Mouse (Mus musculus) liver, embryonic 14.5 days (tissue): Measurements from ENCODE around the gene Ang4. TPM values are rescaled to one million over a fixed set of nuclear protein-coding genes. Genes with fewer than 3 reads are reported as not detected.
"Not testable (repeated sequence)": the region's sequence is repeated elsewhere in the genome, so short reads cannot be mapped to it uniquely, and the experiment has no call there.

Source experiments
- ATAC-seq: fragments of 200-750 bp; cut with Nextera tagmentation; 2 replicates; pipeline ENCODE4 v1.8.0; 2017; ENCODE audit warnings: moderate number of reproducible peaks, mild to moderate bottlenecking, moderate library complexity; ENCODE audit not compliant: insufficient read depth
- DNase-seq, 3 experiments: peaks; one replicate each; pipeline ENCODE4 v3.0.0-alpha.2; 2012 to 2013; ENCODE audit warnings: low read depth in 3 of 3, low spot score in 3 of 3
- H3K27ac ChIP-seq: fragments of 300-500 bp; sonication (generic); 2 replicates; pipeline ENCODE4 v1.5.1; 2014; ENCODE audit warnings: moderate library complexity, mild to moderate bottlenecking, control low read depth, inconsistent platforms
- H3K27me3 ChIP-seq: fragments of 300-500 bp; sonication (generic); 2 replicates; pipeline ENCODE4 v1.6.1; 2014; ENCODE audit warnings: mild to moderate bottlenecking, low read length, moderate library complexity; ENCODE audit not compliant: control insufficient read depth, insufficient read depth
- H3K36me3 ChIP-seq: fragments of 300-500 bp; sonication (generic); replicated peaks from 2 replicates; pipeline ENCODE4 v1.6.1; 2014; ENCODE audit warnings: low read depth; ENCODE audit not compliant: control insufficient read depth, insufficient read depth
- H3K4me1 ChIP-seq, 2 experiments: fragments of 200-500 bp in 1 of 2; fragments of 300-500 bp in 1 of 2; sonication (generic) in 1 of 2; replicated peaks; 2 replicates each; pipeline ENCODE4 v1.6.1; 2012 to 2014; ENCODE audit warnings: antibody characterized with exemption in 1 of 2, inconsistent platforms in 1 of 2, low read length in 1 of 2; ENCODE audit not compliant: control insufficient read depth in 2 of 2, insufficient read depth in 2 of 2
- H3K4me2 ChIP-seq: fragments of 300-500 bp; sonication (generic); 2 replicates; pipeline ENCODE4 v1.6.1; 2014; ENCODE audit warnings: low read depth, mild to moderate bottlenecking, control low read depth, moderate library complexity
- H3K4me3 ChIP-seq, 2 experiments: fragments of 200-500 bp in 1 of 2; fragments of 300-500 bp in 1 of 2; sonication (generic) in 1 of 2; 2 replicates each; pipeline ENCODE4 v1.5.1; 2012 to 2014; ENCODE audit warnings: low read depth in 2 of 2, low read length in 2 of 2, mild to moderate bottlenecking in 2 of 2, control low read depth in 1 of 2, inconsistent platforms in 1 of 2, moderate library complexity in 1 of 2; ENCODE audit not compliant: insufficient read depth in 1 of 2
- H3K9ac ChIP-seq: fragments of 300-500 bp; sonication (generic); replicated peaks from 2 replicates; pipeline ENCODE4 v1.6.1; 2014; ENCODE audit warnings: mild to moderate bottlenecking, control low read depth, moderate library complexity
- H3K9me3 ChIP-seq: fragments of 300-500 bp; sonication (generic); 2 replicates; pipeline ENCODE4 v1.6.1; 2016; ENCODE audit warnings: low read length, mixed read lengths; ENCODE audit not compliant: control insufficient read depth
- CTCF ChIP-seq: IDR thresholded peaks from 2 replicates; pipeline ENCODE4 v1.5.1; 2016; ENCODE audit warnings: antibody characterized with exemption, low read depth, control low read depth
- EP300 ChIP-seq: IDR thresholded peaks from 2 replicates; pipeline ENCODE4 v1.6.1; 2016; ENCODE audit warnings: antibody characterized with exemption, low read depth
- WGBS: fragments of 180-500 bp; shearing (Covaris S2); extraction: QIAGEN DNeasy Blood & Tissue Kit; methylation state at CpG from one replicate; pipeline ENCODE4 v1.1.7; 2014; ENCODE audit not compliant: insufficient replicate concordance; 5-methylcytosine and 5-hydroxymethylcytosine counted together
- polyA plus RNA-seq, 2 experiments: library from polyadenylated mRNA; depleted of rRNA in 1 of 2; stranded (reverse) in 1 of 2; unstranded in 1 of 2; fragments of >200 nt; fragmentation: Nextera tagmentation in 1 of 2; extraction: Ambion mirVana in 1 of 2; gene quantifications; 2 replicates each; pipeline versions ENCODE4 v1.2.1 to v1.2.3; 2012 to 2014

The Ang4 gene
- polyA plus RNA-seq, 2 experiments, result not detected

DNA sequence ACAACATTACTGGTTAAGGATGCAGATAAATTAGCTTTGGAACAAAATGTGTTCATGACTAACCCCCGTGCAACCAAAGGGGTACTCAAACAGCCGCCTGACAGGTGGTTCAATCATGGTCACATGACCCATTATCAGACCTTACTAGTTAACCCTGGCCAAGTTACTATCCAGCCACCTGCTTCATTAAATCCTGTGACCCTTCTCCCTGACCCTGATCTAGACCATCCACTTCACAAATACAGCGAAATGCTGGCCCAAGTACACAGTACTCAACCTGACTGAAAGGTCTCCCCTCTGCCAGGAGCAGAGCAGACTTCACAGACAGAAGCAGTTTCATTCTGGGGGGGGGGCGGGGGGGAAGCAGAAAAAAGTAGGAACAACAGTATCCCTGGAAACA lies 12.9 kb upstream of the Ang4 start:
- DNase-seq (no peak), ATAC-seq (no peak)
- H3K4me1 ChIP-seq, result no peaks in the 10 kb centered on the region
- 49% methylated on average over 4 of the region's 4 CpGs for WGBS
- H3K9ac ChIP-seq, result no peak overlapping the region
- no peaks in the 10 kb centered on the region for H3K9me3 ChIP-seq
- no peak overlapping the region for H3K4me3 ChIP-seq
- H3K4me2 ChIP-seq, result no peak overlapping the region
- H3K27me3 ChIP-seq, result no peaks in the 10 kb centered on the region
- no peaks in the 10 kb centered on the region for H3K36me3 ChIP-seq
- no peak overlapping the region for H3K27ac ChIP-seq
- no peak for TF ChIP-seq CTCF
- TF ChIP-seq EP300, result no peak

DNA sequence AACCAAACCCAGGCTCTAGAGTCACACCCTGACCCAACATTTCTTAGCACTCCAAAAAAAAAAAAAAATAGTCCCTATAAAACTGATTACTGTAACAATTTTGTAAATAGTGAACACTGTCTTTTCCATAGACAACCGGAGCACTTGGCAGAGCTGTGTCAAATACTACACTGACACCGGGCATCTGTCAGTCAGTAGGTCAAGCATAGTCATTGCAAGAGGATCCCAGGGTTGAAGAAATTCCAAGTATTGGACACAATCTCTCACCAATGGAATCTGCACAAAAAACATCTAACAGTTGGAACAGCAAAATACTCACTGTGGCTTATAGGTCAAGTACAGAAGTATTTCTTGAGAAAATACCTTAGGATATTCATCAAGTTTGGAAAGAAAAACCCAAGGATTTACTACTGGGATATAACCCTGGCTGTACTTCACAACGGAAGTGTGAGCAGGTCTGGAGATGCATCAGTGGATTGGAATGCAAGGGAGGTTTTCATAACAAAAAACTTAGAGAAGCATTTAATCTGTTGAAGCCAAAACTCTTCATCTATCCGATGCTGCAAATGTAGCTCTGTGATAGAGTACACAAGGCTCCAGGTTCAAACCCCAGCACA lies 5.6 kb upstream of the Ang4 start:
- Histone ChIP-seq H3K9me3 (no peaks in the 10 kb centered on the region), H3K27me3 (no peaks in the 10 kb centered on the region), H3K4me1 (no peaks in the 10 kb centered on the region), H3K27ac (no peak overlapping the region), H3K4me2 (no peak overlapping the region), H3K4me3 (no peak overlapping the region), H3K9ac (no peak overlapping the region), H3K36me3 (no peaks in the 10 kb centered on the region)
- no peak for TF ChIP-seq EP300
- DNase-seq, result no peak
- ATAC-seq, result no peak
- 56% methylated on average over 4 of the region's 4 CpGs for WGBS

DNA sequence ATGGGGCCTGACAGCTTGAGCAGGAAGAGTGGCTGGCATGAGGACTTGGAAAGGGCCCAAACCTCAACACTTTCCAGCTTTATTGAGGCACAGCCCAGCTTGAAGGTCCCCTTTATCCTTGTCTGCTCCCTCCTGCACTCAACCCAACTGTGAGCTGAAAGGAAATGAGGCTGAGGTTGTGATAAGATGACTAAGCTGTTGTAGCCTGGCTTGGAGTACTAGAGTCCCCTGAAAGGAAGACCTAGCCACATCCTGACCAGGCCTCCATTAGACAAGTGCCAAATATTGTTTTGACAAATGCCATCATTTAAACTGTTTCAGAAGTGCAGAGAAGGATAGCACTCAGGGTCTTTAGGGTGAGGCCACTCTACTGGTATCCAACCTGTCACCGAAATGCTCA lies 4.4 kb upstream of the Ang4 start:
- no peaks in the 10 kb centered on the region for H3K27me3 ChIP-seq
- WGBS, result 49% methylated on average over 1 of the region's 1 CpGs
- ATAC-seq, result no peak

DNA sequence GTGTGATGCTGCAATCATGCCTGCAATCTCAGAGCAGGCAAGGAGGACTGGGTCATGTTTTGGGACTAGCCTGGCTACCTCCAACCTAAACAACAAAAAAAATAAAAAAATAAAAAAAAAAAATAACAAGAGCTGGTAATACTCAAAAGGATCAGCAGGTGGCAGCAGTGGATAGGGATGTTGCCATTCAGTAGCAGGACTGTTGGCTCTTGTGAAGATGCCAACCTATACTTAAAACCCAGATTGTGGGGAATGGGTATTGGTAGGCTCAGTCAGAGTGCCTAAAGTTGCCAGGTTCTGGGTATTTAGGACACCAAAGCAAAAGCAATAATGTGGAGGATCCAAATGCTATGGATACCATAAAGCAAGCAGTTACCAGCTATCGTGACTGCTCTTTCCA lies 2.0 kb downstream of the Ang4 start:
- not testable (repeated sequence) for H3K9me3 ChIP-seq, H3K4me2 ChIP-seq, H3K9ac ChIP-seq, H3K27ac ChIP-seq, H3K4me1 ChIP-seq, H3K36me3 ChIP-seq, ATAC-seq, DNase-seq, H3K27me3 ChIP-seq, H3K4me3 ChIP-seq
- peak; percentile 47 for TF ChIP-seq CTCF
- 63% methylated on average over 1 of the region's 1 CpGs for WGBS

More for the DNA sequence above, 4.4 kb upstream of the Ang4 start:
- DNase-seq, result no peak
- Histone ChIP-seq H3K9me3 (no peaks in the 10 kb centered on the region), H3K4me3 (no peak overlapping the region), H3K36me3 (no peaks in the 10 kb centered on the region), H3K27ac (no peak overlapping the region), H3K4me1 (no peaks in the 10 kb centered on the region), H3K4me2 (no peak overlapping the region), H3K9ac (no peak overlapping the region)
- TF ChIP-seq EP300 (no peak), CTCF (no peak)

DNA sequence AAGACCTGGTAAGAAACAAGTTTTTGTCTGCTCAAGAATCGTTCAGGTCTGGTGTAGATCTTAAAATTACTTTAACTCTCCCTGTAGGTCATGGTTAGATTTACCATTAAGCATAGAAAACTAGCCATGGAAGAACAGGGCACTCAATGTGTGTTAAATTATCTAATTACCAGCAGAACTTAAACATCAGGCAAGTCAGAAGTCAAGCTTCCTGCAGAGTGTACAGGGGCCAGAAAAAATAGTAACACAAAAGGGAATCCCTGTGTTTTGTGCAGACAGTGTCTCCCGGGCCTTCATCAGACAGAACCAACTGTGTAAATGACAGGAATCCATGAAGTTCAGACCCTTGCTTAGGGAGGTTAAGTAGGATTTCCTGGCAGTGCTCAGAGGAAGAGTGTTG lies 17.4 kb downstream of the Ang4 start:
- H3K4me2 ChIP-seq, result no peak overlapping the region
- H3K9ac ChIP-seq, result no peak overlapping the region
- DNase-seq (no peak), ATAC-seq (no peak)
- no peaks in the 10 kb centered on the region for H3K4me1 ChIP-seq
- no peaks in the 10 kb centered on the region for H3K27me3 ChIP-seq
- no peak overlapping the region for H3K4me3 ChIP-seq
- 40% methylated on average over 2 of the region's 2 CpGs for WGBS
- no peaks in the 10 kb centered on the region for H3K36me3 ChIP-seq
- no peak overlapping the region for H3K27ac ChIP-seq
- no peaks in the 10 kb centered on the region for H3K9me3 ChIP-seq
- no peak for TF ChIP-seq EP300
- no peak for TF ChIP-seq CTCF
